Mouse (Mus musculus) hindbrain, embryonic 11.5 days (tissue): ENCODE results near the gene Xirp1. TPM values are rescaled to one million over a fixed set of nuclear protein-coding genes. Genes with fewer than 3 reads are reported as not detected.

Source experiments
- ATAC-seq: fragments of 200-750 bp; cut with Nextera tagmentation; 2 replicates; pipeline ENCODE4 v1.8.0; 2017; ENCODE audit warnings: mild to moderate bottlenecking, moderate TSS enrichment, moderate library complexity; ENCODE audit not compliant: low FRiP score
- DNase-seq: peaks from one replicate; pipeline ENCODE4 v3.0.0-alpha.2; 2015; ENCODE audit warnings: low spot score
- H3K27ac ChIP-seq: fragments of 300-500 bp; sonication (generic); 2 replicates; pipeline ENCODE4 v1.5.1; 2014; ENCODE audit warnings: mild to moderate bottlenecking, low read depth, low read length
- H3K27me3 ChIP-seq: fragments of 300-500 bp; sonication (generic); 2 replicates; pipeline ENCODE4 v1.6.1; 2014; ENCODE audit warnings: mild to moderate bottlenecking, low read length, moderate library complexity, mixed read lengths; ENCODE audit not compliant: control insufficient read depth, insufficient read depth
- H3K36me3 ChIP-seq: fragments of 300-500 bp; sonication (generic); 2 replicates; pipeline ENCODE4 v1.6.1; 2014; ENCODE audit warnings: mild to moderate bottlenecking, low read length, moderate library complexity, mixed read lengths; ENCODE audit not compliant: control insufficient read depth, insufficient read depth
- H3K4me1 ChIP-seq: fragments of 300-500 bp; sonication (generic); replicated peaks from 2 replicates; pipeline ENCODE4 v1.6.1; 2014; ENCODE audit warnings: low read length, mixed read lengths; ENCODE audit not compliant: control insufficient read depth, insufficient read depth
- H3K4me2 ChIP-seq: fragments of 300-500 bp; sonication (generic); replicated peaks from 2 replicates; pipeline ENCODE4 v1.6.1; 2014; ENCODE audit warnings: mild to moderate bottlenecking, low read depth, low read length
- H3K4me3 ChIP-seq: fragments of 300-500 bp; sonication (generic); 2 replicates; pipeline ENCODE4 v1.5.1; 2014; ENCODE audit warnings: low read depth, low read length
- H3K9ac ChIP-seq: fragments of 300-500 bp; sonication (generic); 2 replicates; pipeline ENCODE4 v1.6.1; 2014; ENCODE audit warnings: low read depth, low read length
- H3K9me3 ChIP-seq: fragments of 300-500 bp; sonication (generic); 2 replicates; pipeline ENCODE4 v1.6.1; 2016; ENCODE audit warnings: low read length; ENCODE audit not compliant: control insufficient read depth
- WGBS: fragments of 180-500 bp; shearing (Covaris S2); extraction: QIAGEN DNeasy Blood & Tissue Kit; methylation state at CpG from one replicate; pipeline ENCODE4 v1.1.7; 2014; 5-methylcytosine and 5-hydroxymethylcytosine counted together
- polyA plus RNA-seq: library from polyadenylated mRNA; unstranded; fragments of >200 nt; fragmentation: Nextera tagmentation; extraction: Ambion mirVana; gene quantifications from 2 replicates; pipeline ENCODE4 v1.2.1, GENCODE M21; 2014

Xirp1 gene
- polyA plus RNA-seq, 1 experiment from 2014 or later = not detected

- Histone ChIP-seq H3K4me3 (no peak overlapping the region), H3K4me2 (no peak overlapping the region), H3K27ac (no peak overlapping the region), H3K27me3 (no peaks in the 10 kb centered on the region), H3K4me1 (no peaks in the 10 kb centered on the region; the same call in none of the 2 replicates), H3K9ac (no peak overlapping the region), H3K9me3 (no peaks in the 10 kb centered on the region), H3K36me3 (no peaks in the 10 kb centered on the region)
- 93% methylated on average over 27 of the region's 27 CpGs for WGBS
- ATAC-seq (no peak), DNase-seq (no peak)
Observed at GRCm38 (mm10) chr9:119973869-119974520, 49.4 kb downstream of the Xirp1 start.

DNA sequence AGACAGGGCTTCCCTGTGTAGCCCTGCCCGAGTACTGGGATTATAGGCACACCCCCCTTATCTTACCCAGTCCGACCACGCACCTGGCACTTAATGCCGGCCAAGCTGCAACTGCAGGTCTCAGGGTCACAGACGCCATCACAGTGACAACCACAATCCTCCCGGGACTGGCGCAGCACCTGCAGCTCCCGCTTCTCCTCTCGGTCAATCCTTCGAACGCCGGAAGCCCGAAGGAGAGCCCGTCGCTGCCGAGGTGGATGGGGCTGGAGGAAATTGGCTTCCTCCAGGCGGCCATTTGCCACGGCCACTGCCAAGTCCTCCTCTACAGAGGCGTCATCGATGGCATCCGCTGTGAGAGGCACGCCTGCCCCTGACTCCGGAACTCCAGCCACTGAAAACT is 50.1 kb downstream of the Xirp1 start:
- H3K27me3 ChIP-seq = no peaks in the 10 kb centered on the region
- no peak for DNase-seq
- WGBS = 97% methylated on average over 23 of the region's 23 CpGs
- no peak overlapping the region for H3K4me3 ChIP-seq
- H3K36me3 ChIP-seq = no peaks in the 10 kb centered on the region
- ATAC-seq = no peak
- H3K4me1 ChIP-seq = no peaks in the 10 kb centered on the region; the same call in 1 of the 2 replicates
- H3K27ac ChIP-seq = no peak overlapping the region
- H3K9me3 ChIP-seq = no peaks in the 10 kb centered on the region
- no peak overlapping the region for H3K4me2 ChIP-seq
- H3K9ac ChIP-seq = no peak overlapping the region

DNA sequence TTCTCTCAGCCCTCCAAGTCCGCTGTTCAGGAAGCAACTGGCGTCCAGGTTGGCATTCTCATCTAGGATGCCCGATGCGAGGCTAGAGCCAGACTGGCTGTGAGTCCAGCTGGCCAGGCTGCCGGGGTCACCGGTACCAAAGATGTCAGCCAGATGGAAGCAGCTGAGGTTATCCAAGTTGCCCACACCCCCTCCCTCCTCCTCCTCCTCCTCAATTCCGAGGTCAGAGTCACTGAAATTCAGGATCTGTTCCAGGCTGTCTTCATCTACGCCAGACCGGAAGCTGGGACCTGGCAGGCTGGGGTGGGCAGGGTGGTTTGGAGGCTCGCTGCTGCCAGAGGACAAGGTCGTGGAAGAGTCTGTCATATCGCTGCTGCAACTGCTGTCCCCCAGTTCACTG is 50.8 kb downstream of the Xirp1 start:
- no peaks in the 10 kb centered on the region for H3K9me3 ChIP-seq
- ATAC-seq = no peak

DNA sequence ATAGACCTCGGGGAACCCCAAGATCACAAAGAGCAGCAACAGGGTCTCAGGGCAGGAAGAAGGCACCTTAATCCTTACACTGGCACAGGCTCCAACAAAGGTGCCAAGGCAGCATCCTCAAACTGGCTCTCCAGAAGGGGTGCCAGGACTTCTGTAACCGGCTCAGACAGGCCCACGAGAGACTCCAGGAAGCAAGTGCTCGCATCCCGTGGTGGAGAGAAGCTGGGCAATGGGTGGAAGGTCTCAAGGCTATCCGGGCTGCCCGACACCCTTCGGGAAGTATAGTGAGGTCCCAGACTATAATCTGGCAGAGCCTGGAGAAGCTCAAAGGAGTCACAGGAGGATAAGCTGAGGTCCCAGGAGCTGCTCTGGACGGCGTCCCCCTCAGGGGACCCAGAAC is 51.2 kb downstream of the Xirp1 start:
- H3K9me3 ChIP-seq = no peaks in the 10 kb centered on the region
- no peak overlapping the region for H3K9ac ChIP-seq
- WGBS = 94% methylated on average over 10 of the region's 10 CpGs
- DNase-seq (no peak), ATAC-seq (no peak)
- no peaks in the 10 kb centered on the region; the same call in 1 of the 2 replicates for H3K4me1 ChIP-seq
- H3K4me2 ChIP-seq = no peak overlapping the region
- no peaks in the 10 kb centered on the region for H3K27me3 ChIP-seq
- H3K4me3 ChIP-seq = no peak overlapping the region
- H3K27ac ChIP-seq = no peak overlapping the region
- H3K36me3 ChIP-seq = no peaks in the 10 kb centered on the region

More for the DNA sequence above, 50.8 kb downstream of the Xirp1 start:
- Histone ChIP-seq H3K4me1 (no peaks in the 10 kb centered on the region; the same call in 1 of the 2 replicates), H3K4me3 (no peak overlapping the region), H3K27ac (no peak overlapping the region), H3K36me3 (no peaks in the 10 kb centered on the region), H3K4me2 (no peak overlapping the region), H3K27me3 (no peaks in the 10 kb centered on the region), H3K9ac (no peak overlapping the region)
- 88% methylated on average over 12 of the region's 12 CpGs for WGBS
- DNase-seq = no peak

GRCm38 (mm10) chr9:119970763-119971656 is 52.4 kb downstream of the Xirp1 start:
- WGBS = 86% methylated on average over 7 of the region's 7 CpGs
- H3K9me3 ChIP-seq = no peaks in the 10 kb centered on the region
- H3K4me3 ChIP-seq = no peak overlapping the region
- H3K27me3 ChIP-seq = no peaks in the 10 kb centered on the region
- DNase-seq (no peak), ATAC-seq (no peak)
- no peak overlapping the region for H3K9ac ChIP-seq
- H3K4me2 ChIP-seq = no peak overlapping the region
- no peak overlapping the region for H3K27ac ChIP-seq
- no peaks in the 10 kb centered on the region; the same call in 1 of the 2 replicates for H3K4me1 ChIP-seq
- no peaks in the 10 kb centered on the region for H3K36me3 ChIP-seq

DNA sequence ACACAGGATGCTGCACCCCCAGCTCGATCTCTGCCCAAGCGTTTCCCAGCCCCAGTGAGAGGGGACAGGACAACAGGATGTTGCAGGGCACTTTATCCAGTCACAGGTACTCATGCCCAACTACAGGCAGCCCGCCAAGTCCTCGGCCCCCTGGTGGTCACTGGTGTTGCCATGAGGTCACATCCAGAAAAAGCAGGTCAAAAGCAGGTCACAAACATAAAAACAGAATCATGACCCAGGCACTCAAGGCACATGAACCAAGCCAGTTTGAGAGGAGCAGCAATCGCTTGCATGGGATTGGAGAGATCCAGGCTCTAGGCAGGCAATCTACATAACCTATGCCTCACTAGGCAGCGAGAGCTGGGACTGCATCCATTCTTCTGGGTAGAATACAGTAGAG is 53.2 kb downstream of the Xirp1 start:
- H3K9ac ChIP-seq = no peak overlapping the region
- ATAC-seq (no peak), DNase-seq (peak; percentile 45)
- no peaks in the 10 kb centered on the region for H3K36me3 ChIP-seq
- H3K9me3 ChIP-seq = no peaks in the 10 kb centered on the region
- 48% methylated on average over 6 of the region's 6 CpGs for WGBS
- no peak overlapping the region for H3K27ac ChIP-seq
- no peaks in the 10 kb centered on the region for H3K27me3 ChIP-seq
- no peak overlapping the region for H3K4me3 ChIP-seq
- H3K4me1 ChIP-seq = no peaks in the 10 kb centered on the region; the same call in 1 of the 2 replicates
- H3K4me2 ChIP-seq = no peak overlapping the region

DNA sequence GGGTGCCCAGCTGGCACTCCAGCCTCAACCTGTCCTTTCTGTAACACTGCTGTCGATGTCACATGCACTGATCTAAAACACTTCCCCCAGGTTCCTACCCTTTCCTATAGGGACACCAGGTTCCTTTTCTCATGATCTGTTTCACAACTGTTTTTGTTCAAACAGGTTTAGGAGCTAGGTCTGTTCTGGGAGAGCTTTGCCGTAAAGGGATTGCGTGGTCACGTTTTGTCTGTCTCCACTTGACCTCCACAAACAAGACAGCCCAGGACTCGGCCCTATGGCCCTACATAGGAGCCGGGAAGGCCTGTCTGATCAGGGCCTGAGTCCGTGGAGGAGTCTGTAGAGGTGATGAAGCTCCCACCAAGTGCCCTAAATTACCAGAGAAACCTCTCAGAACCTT is 53.6 kb downstream of the Xirp1 start:
- no peak overlapping the region for H3K4me3 ChIP-seq
- no peak overlapping the region for H3K4me2 ChIP-seq
- no peaks in the 10 kb centered on the region; the same call in 1 of the 2 replicates for H3K4me1 ChIP-seq
- ATAC-seq (no peak), DNase-seq (no peak)
- no peak overlapping the region for H3K27ac ChIP-seq
- no peak overlapping the region for H3K9ac ChIP-seq
- H3K9me3 ChIP-seq = no peaks in the 10 kb centered on the region
- no peaks in the 10 kb centered on the region for H3K27me3 ChIP-seq
- no peaks in the 10 kb centered on the region for H3K36me3 ChIP-seq
- 81% methylated on average over 7 of the region's 7 CpGs for WGBS

- Histone ChIP-seq H3K27ac (no peak overlapping the region), H3K36me3 (no peaks in the 10 kb centered on the region), H3K9me3 (no peaks in the 10 kb centered on the region), H3K9ac (no peak overlapping the region), H3K4me1 (peaks cover 3% of the 10 kb centered on the region; the same call in 1 of the 2 replicates), H3K4me2 (no peak overlapping the region), H3K4me3 (no peak overlapping the region), H3K27me3 (no peaks in the 10 kb centered on the region)
- 91% methylated on average over 26 of the region's 26 CpGs for WGBS
- DNase-seq = no peak
- ATAC-seq = no peak
Observed at GRCm38 (mm10) chr9:119966221-119966910, 57.0 kb downstream of the Xirp1 start.
